Mouse (Mus musculus) myocyte (in vitro differentiated cells): Measurements from ENCODE around the gene Atrnl1.

Experiments
- CEBPB ChIP-seq: IDR thresholded peaks from 2 replicates; pipeline ENCODE4 v1.6.1; 2011; ENCODE audit warnings: mild to moderate bottlenecking, moderate library complexity; ENCODE audit not compliant: poor library complexity, insufficient read depth, severe bottlenecking
- E2F4 ChIP-seq: IDR thresholded peaks from one replicate; pipeline ENCODE4 v1.6.1; 2011; ENCODE audit warnings: mild to moderate bottlenecking, control low read depth, moderate library complexity; ENCODE audit not compliant: insufficient read depth
- MAX ChIP-seq: IDR thresholded peaks from one replicate; pipeline ENCODE4 v1.6.1; 2011; ENCODE audit warnings: low read depth, mild to moderate bottlenecking, control low read depth
- MYOD1 ChIP-seq, 3 experiments: IDR thresholded peaks; one replicate each; pipeline ENCODE4 v1.6.1; 2011; ENCODE audit warnings: control low read depth in 2 of 3, low read depth in 2 of 3, mild to moderate bottlenecking in 2 of 3, moderate library complexity in 1 of 3; ENCODE audit not compliant: insufficient read length in 2 of 3, control insufficient read depth in 1 of 3
- MYOG ChIP-seq, 3 experiments: IDR thresholded peaks; one replicate each; pipeline ENCODE4 v1.6.1; 2011; ENCODE audit warnings: control low read depth in 2 of 3, low read depth in 2 of 3, mild to moderate bottlenecking in 2 of 3; ENCODE audit not compliant: insufficient read length in 2 of 3, control insufficient read depth in 1 of 3, insufficient read depth in 1 of 3
- POLR2A ChIP-seq: IDR thresholded peaks from one replicate; pipeline ENCODE4 v1.6.1; 2011; ENCODE audit warnings: low read depth, mild to moderate bottlenecking, control low read depth, moderate library complexity; ENCODE audit not compliant: insufficient read length
- POLR2AphosphoS2 ChIP-seq: IDR thresholded peaks from one replicate; pipeline ENCODE4 v1.6.1; 2011; ENCODE audit warnings: low read depth, control low read depth; ENCODE audit not compliant: insufficient read length
- TCF12 ChIP-seq: IDR thresholded peaks from one replicate; pipeline ENCODE4 v1.6.1; 2011; ENCODE audit warnings: mild to moderate bottlenecking, control low read depth; ENCODE audit not compliant: poor library complexity, insufficient read depth, severe bottlenecking
- TCF3 ChIP-seq: IDR thresholded peaks from one replicate; pipeline ENCODE4 v1.6.1; 2011; ENCODE audit warnings: low read depth, control low read depth; ENCODE audit not compliant: insufficient read length
- USF1 ChIP-seq: IDR thresholded peaks from one replicate; pipeline ENCODE4 v1.6.1; 2011; ENCODE audit warnings: low read depth, mild to moderate bottlenecking, control low read depth, moderate library complexity

GRCm38 (mm10) chr19:58118864-58119263 lies 508.0 kb downstream of the Atrnl1 start:
- TF ChIP-seq USF1, result no peak
- no peak for TF ChIP-seq POLR2AphosphoS2
- no peak for TF ChIP-seq POLR2A
- no peak for TF ChIP-seq MYOG (IDR thresholded peaks at IDR 0.05; ENCODE audit: control insufficient read depth in 1 of 3, insufficient read depth in 1 of 3, insufficient read length in 2 of 3, low read depth in 2 of 3)
- no peak for TF ChIP-seq MYOD1 (IDR thresholded peaks at IDR 0.05; ENCODE audit: control insufficient read depth in 1 of 3, insufficient read length in 2 of 3, low read depth in 2 of 3)
- TF ChIP-seq MAX, result no peak
- TF ChIP-seq TCF12, result no peak
- no peak for TF ChIP-seq CEBPB
- TF ChIP-seq TCF3, result no peak
- TF ChIP-seq E2F4, result no peak
